Mouse (Mus musculus) heart, adult 2 months (tissue): ENCODE data around the gene Smchd1. TPM values are rescaled to one million over a fixed set of nuclear protein-coding genes. Genes with fewer than 3 reads are reported as not detected.

Source experiments
- DNase-seq, 2 experiments: peaks; one replicate each; pipeline ENCODE4 v3.0.0; 2021
- H3K27ac ChIP-seq: fragments of 200-600 bp; 2 replicates; pipeline ENCODE4 v1.8.1; 2022
- H3K27me3 ChIP-seq: fragments of 200-500 bp; 2 replicates; pipeline ENCODE4 v1.6.1; 2012; ENCODE audit warnings: mild to moderate bottlenecking, low read length, inconsistent platforms, mixed read lengths; ENCODE audit not compliant: control insufficient read depth, insufficient read depth
- H3K36me3 ChIP-seq: fragments of 200-500 bp; 2 replicates; pipeline ENCODE4 v1.6.1; 2012; ENCODE audit warnings: low read length, inconsistent platforms; ENCODE audit not compliant: control insufficient read depth, insufficient read depth
- H3K4me1 ChIP-seq: fragments of 200-500 bp; 2 replicates; pipeline ENCODE4 v1.6.1; 2011; ENCODE audit warnings: low read length; ENCODE audit not compliant: control insufficient read depth, insufficient read depth
- H3K4me3 ChIP-seq: fragments of 200-600 bp; 2 replicates; pipeline ENCODE4 v1.8.1; 2022
- H3K79me2 ChIP-seq: fragments of 200-500 bp; replicated peaks from 2 replicates; pipeline ENCODE4 v1.6.1; 2012; ENCODE audit warnings: mild to moderate bottlenecking, inconsistent platforms, low read length, moderate library complexity, mixed read lengths; ENCODE audit not compliant: control insufficient read depth, insufficient read depth
- H3K9ac ChIP-seq: fragments of 200-500 bp; 2 replicates; pipeline ENCODE4 v1.6.1; 2012; ENCODE audit warnings: low read depth, mild to moderate bottlenecking, control low read depth, inconsistent platforms, low read length, mixed read lengths
- CTCF ChIP-seq: fragments of 200-600 bp; IDR thresholded peaks from 2 replicates; pipeline ENCODE4 v1.8.1; 2022; ENCODE audit warnings: antibody characterized with exemption, mild to moderate bottlenecking, moderate library complexity
- EP300 ChIP-seq: fragments of 200-500 bp; IDR thresholded peaks from 2 replicates; pipeline ENCODE4 v1.6.1; 2011; ENCODE audit warnings: low read depth, low read length, control low read depth; ENCODE audit not compliant: insufficient read depth
- POLR2A ChIP-seq: fragments of 200-500 bp; IDR thresholded peaks from 2 replicates; pipeline ENCODE4 v1.6.1; 2011; ENCODE audit warnings: mild to moderate bottlenecking, low read depth, low read length, control low read depth; ENCODE audit not compliant: insufficient read depth
- WGBS: fragments of 180-500 bp; shearing (Covaris S2); methylation state at CpG from one replicate; pipeline ENCODE4 v1.1.7; 2018; 5-methylcytosine and 5-hydroxymethylcytosine counted together
- intact Hi-C: fragments of 180-260 bp; cut with DNase I; formaldehyde crosslinking; loops from one replicate; pipeline ENCODE4 v1.15.1; 2025
- polyA plus RNA-seq: library from polyadenylated mRNA; depleted of rRNA; stranded (reverse); fragments of >200 nt; gene quantifications from 2 replicates; pipeline ENCODE4 v1.2.3, GENCODE M21; 2012; rRNA removed
- total RNA-seq, 2 experiments: library from RNA; stranded (reverse); gene quantifications; 2 replicates each; pipeline ENCODE4 v1.2.3; 2021

The Smchd1 gene
- total and polyA plus RNA-seq, 3 experiments, result 4.9 to 18.6 (median 16.6) TPM

DNA sequence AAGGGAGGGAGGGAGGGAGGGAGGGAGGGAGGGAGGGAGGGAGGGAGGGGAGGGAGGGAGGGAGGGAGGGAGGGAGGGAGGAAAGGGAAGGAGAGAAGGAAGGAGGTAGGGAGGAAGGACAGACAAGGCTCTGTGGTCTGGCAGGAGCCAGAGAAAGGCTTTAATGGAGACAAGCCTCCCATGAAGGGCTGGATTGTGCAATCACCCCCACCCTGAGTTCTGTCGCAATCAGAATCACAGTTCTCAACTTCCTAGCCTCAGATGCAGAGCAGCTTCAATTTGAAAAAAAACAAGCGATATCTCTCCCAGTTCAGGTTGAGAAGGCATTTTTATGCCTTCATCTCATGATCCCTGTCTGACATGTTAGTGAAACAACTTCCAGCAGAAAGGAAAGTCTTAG lies 174.8 kb downstream of the Smchd1 start:
- DNase-seq, result peak; percentile 71 to 79
- intact Hi-C loops, result no loop called here
- WGBS, result 66% methylated on average over 2 of the region's 2 CpGs
- no peaks in the 10 kb centered on the region for H3K27me3 ChIP-seq
- TF ChIP-seq EP300 (no peak), POLR2A (no peak), CTCF (no peak)
- H3K36me3 ChIP-seq, result no peaks in the 10 kb centered on the region
- H3K9ac ChIP-seq, result no peak overlapping the region
- H3K79me2 ChIP-seq, result no peaks in the 10 kb centered on the region; the same call in none of the 2 replicates
- H3K4me1 ChIP-seq, result no peaks in the 10 kb centered on the region; the same call in 1 of the 2 replicates
- H3K27ac ChIP-seq, result no peak overlapping the region; the same call in 1 of the 2 replicates
- H3K4me3 ChIP-seq, result no peak overlapping the region

- intact Hi-C loops, result no loop called here
- no peaks in the 10 kb centered on the region; the same call in none of the 2 replicates for H3K79me2 ChIP-seq
- H3K4me1 ChIP-seq, result no peaks in the 10 kb centered on the region; the same call in 1 of the 2 replicates
- H3K9ac ChIP-seq, result no peak overlapping the region
- no peaks in the 10 kb centered on the region for H3K36me3 ChIP-seq
- H3K4me3 ChIP-seq, result no peak overlapping the region
- DNase-seq, result peak; percentile 59 to 72
- TF ChIP-seq CTCF (no peak), POLR2A (no peak), EP300 (peak; percentile 39; the same call in 1 of the 2 replicates)
- 67% methylated on average over 4 of the region's 4 CpGs for WGBS
- no peaks in the 10 kb centered on the region for H3K27me3 ChIP-seq
- H3K27ac ChIP-seq, result no peak overlapping the region
Observed at GRCm38 (mm10) chr17:71299879-71300278, 175.3 kb downstream of the Smchd1 start.

DNA sequence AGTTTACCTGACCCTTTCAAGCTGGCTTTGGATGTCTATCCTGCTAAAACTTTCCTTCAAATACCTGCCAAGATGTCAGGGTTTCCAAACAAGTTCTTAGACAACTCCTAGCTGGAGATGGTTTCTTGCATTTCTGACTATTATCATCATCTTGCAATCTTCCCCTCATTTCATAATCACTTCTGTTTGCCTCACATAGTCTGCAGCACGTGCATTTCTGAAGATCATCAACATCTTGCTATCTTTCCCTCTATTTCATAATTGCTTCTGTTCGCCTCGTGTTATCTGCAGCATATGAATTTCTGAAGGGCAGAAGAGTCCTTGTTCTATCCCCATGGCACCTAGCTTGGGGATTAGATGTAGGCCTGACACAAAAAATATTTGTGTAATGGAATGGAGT lies 180.6 kb downstream of the Smchd1 start:
- TF ChIP-seq POLR2A (no peak), EP300 (no peak), CTCF (no peak)
- WGBS, result 84% methylated on average over 3 of the region's 3 CpGs
- DNase-seq, result no peak
- H3K36me3 ChIP-seq, result no peaks in the 10 kb centered on the region
- no peak overlapping the region for H3K9ac ChIP-seq
- intact Hi-C loops, result no loop called here
- H3K27ac ChIP-seq, result no peak overlapping the region
- no peaks in the 10 kb centered on the region for H3K27me3 ChIP-seq
- H3K4me1 ChIP-seq, result peaks cover 4% of the 10 kb centered on the region
- H3K4me3 ChIP-seq, result no peak overlapping the region
- H3K79me2 ChIP-seq, result no peaks in the 10 kb centered on the region; the same call in none of the 2 replicates

Other genes with a start within 250 kb of the Smchd1 start
- 10 to 100 TPM; 43.3 to 43.5 TPM for gene Emilin2, start 163.4 kb downstream of the Smchd1 start, total RNA-seq
- gene Emilin2, start 163.4 kb downstream of the Smchd1 start, polyA plus RNA-seq, result 37.2 and 39.3 TPM in 2 replicates
- under 1 TPM; 0.76 to 0.96 TPM for gene Gm4707, start 15.4 kb downstream of the Smchd1 start, total RNA-seq
- gene Gm4707, start 15.4 kb downstream of the Smchd1 start, polyA plus RNA-seq, result 0.35 and 0.38 TPM in 2 replicates
- under 1 TPM; 0.37 to 0.61 TPM for gene Ndc80, start 51.5 kb upstream of the Smchd1 start, total RNA-seq
- gene Ndc80, start 51.5 kb upstream of the Smchd1 start, polyA plus RNA-seq, result not detected in 2 replicates
- under 1 TPM in 1 of 2 experiments, not detected in 1; 0.37 TPM for gene Spdya, start 76.7 kb upstream of the Smchd1 start, total RNA-seq
- gene Spdya, start 76.7 kb upstream of the Smchd1 start, polyA plus RNA-seq, result not detected in 2 replicates
- gene Wdr43, start 140.6 kb upstream of the Smchd1 start, total RNA-seq, result 10 to 100 TPM; 19.1 to 21.9 TPM
- gene Wdr43, start 140.6 kb upstream of the Smchd1 start, polyA plus RNA-seq, result 8.4 and 11.1 TPM in 2 replicates
- gene Togaram2, start 197.9 kb upstream of the Smchd1 start, total RNA-seq, result 1 to 10 TPM; 5.4 to 5.5 TPM
- gene Togaram2, start 197.9 kb upstream of the Smchd1 start, polyA plus RNA-seq, result 5.3 and 5.9 TPM in 2 replicates